18 mouse cellular contexts compared by ENCODE assay signal in the genomic region with DNA sequence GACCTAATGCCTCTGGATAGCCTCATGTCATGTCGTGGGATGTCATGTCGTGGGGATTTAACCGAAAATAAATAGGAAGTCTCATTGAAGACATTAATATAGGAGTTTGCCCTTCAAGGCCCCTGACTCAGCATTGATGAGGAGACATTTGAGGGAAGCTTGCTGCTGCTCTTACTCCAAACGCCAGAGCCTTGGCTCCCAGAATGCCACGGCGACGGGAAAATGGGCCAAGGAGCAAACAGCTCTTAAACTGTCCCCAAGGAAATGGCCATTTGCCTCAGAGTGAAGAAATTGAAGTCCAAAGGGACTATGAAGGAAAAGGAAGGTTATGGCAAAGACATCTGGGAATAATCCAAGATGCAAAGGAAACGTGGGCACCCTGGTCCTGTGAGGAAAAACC. TPM values are rescaled to one million over a fixed set of nuclear protein-coding genes. Genes with fewer than 3 reads are reported as not detected.
DNase-seq lines count a peak whose midpoint lies in the region; ATAC-seq lines count a peak whose summit lies in the region.
"Had no signal": no experiment of that assay in that cellular context is flagged by ENCODE, and none has a peak within 500 bp of the region (broad histone marks: within the 10 kb centered on the region; RNA-seq: fewer than 3 reads in every experiment).

No protein-coding gene starts in this region.

- H3K27ac ChIP-seq in heart, embryonic 10.5 days = no peak overlapping the region
- no peak overlapping the region for H3K27ac ChIP-seq in heart, embryonic 12.5 days (ENCODE audit: poor library complexity, severe bottlenecking)
- H3K27ac ChIP-seq: neural tube, embryonic 13.5 days had no signal

- DNase-seq in adrenal gland, postnatal 10 days = peak; percentile 63
- DNase-seq in adrenal gland, postnatal 4 days (ENCODE audit: low spot score in 2 of 2) = no peak
- peak; percentile 20 for DNase-seq in heart, embryonic 10.5 days (ENCODE audit: low spot score)
- peak; percentile 82 for DNase-seq in adipocyte (ENCODE audit: low spot score)
- peak; percentile 66 for DNase-seq in lung, postnatal 10 days
- DNase-seq in retina, embryonic 14.5 days (ENCODE audit: low spot score) = no peak
- DNase-seq: cerebellum, postnatal 14 days; embryo, embryonic 11 days; forebrain, postnatal 0 days; kidney, adult 9 months; liver; midbrain, embryonic 14.5 days; thymus, postnatal 14 days had no signal

- H3K4me2 ChIP-seq in heart, embryonic 12.5 days = no peak overlapping the region
- H3K4me2 ChIP-seq: neural tube, embryonic 13.5 days had no signal

- H3K4me3 ChIP-seq in heart, embryonic 10.5 days = no peak overlapping the region
- H3K4me3 ChIP-seq in heart, embryonic 12.5 days = no peak overlapping the region
- H3K4me3 ChIP-seq: megakaryocyte, embryonic 14.5 days; neural tube, embryonic 13.5 days had no signal

- no peaks in the 10 kb centered on the region for H3K27me3 ChIP-seq in heart, embryonic 10.5 days (ENCODE audit: insufficient read depth, poor library complexity, severe bottlenecking)
- no peaks in the 10 kb centered on the region for H3K27me3 ChIP-seq in heart, embryonic 12.5 days (replicated peaks)
- H3K27me3 ChIP-seq: megakaryocyte, embryonic 14.5 days; neural tube, embryonic 13.5 days had no signal

- 83% methylated on average over 8 of the region's 8 CpGs for WGBS in heart, embryonic 10.5 days
- WGBS in heart, embryonic 12.5 days = 84% methylated on average over 8 of the region's 8 CpGs

- 0 out of 2 replicates have a peak, but pooled peaks cover 1% of the 10 kb centered on the region for H3K4me1 ChIP-seq in heart, embryonic 10.5 days
- peaks cover under 1% of the 10 kb centered on the region; the same call in 1 of the 2 replicates for H3K4me1 ChIP-seq in heart, embryonic 12.5 days (replicated peaks)
- H3K4me1 ChIP-seq: megakaryocyte, embryonic 14.5 days; neural tube, embryonic 13.5 days had no signal

- no peak overlapping the region for H3K9ac ChIP-seq in heart, embryonic 12.5 days
- H3K9ac ChIP-seq: forebrain, postnatal 0 days; neural tube, embryonic 13.5 days had no signal

- no peak for ATAC-seq in heart, embryonic 12.5 days (ENCODE audit: insufficient number of reproducible peaks, low FRiP score)
- ATAC-seq: CD4-positive, CD25-positive, alpha-beta regulatory T cell, adult 4 months; forebrain, postnatal 0 days; Patski had no signal

- no peaks in the 10 kb centered on the region for H3K9me3 ChIP-seq in heart, embryonic 10.5 days
- H3K9me3 ChIP-seq in heart, embryonic 12.5 days (replicated peaks) = no peaks in the 10 kb centered on the region
- H3K9me3 ChIP-seq: megakaryocyte, embryonic 14.5 days; neural tube, embryonic 13.5 days had no signal

- H3K36me3 ChIP-seq in heart, embryonic 10.5 days = peaks cover 14% of the 10 kb centered on the region; the same call in 1 of the 2 replicates
- peaks cover 12% of the 10 kb centered on the region for H3K36me3 ChIP-seq in heart, embryonic 12.5 days

RNA-seq across cellular contexts. Expression of a gene that starts 34.8 kb away (rescaled TPM):
- 100 to 1,000 TPM; 119 to 122 TPM for total RNA-seq in adrenal gland, postnatal 10 days (2021)
- total RNA-seq in adrenal gland, postnatal 4 days (2021) = 100 to 1,000 TPM; 159 to 178 TPM
- 98.2 and 147 TPM in 2 replicates for polyA plus RNA-seq in heart, embryonic 10.5 days (2016; fragmentation: Nextera tagmentation; extraction: Ambion mirVana)
- 67.8 and 72.8 TPM in 2 replicates for polyA plus RNA-seq in heart, embryonic 12.5 days (2016; fragmentation: Nextera tagmentation; extraction: Ambion mirVana)
- polyA plus RNA-seq: CD4-positive, CD25-positive, alpha-beta regulatory T cell, adult 4 months had no signal

Comparison
In these comparisons a context has a peak if more than half of its experiments do, and no peak if none do; other contexts are left out.
1. DNase-seq: peak in adrenal gland, postnatal 10 days (single experiment), heart, embryonic 10.5 days (single experiment), adipocyte (single experiment) and lung, postnatal 10 days (single experiment); none in adrenal gland, postnatal 4 days (0 of 2) and retina, embryonic 14.5 days (single experiment).